Mouse (Mus musculus): ENCODE data around the gene Nckap5l.

GRCm38 (mm10) chr15:99384071-99384470 is 73.5 kb downstream of the Nckap5l start:
- no peak for TF ChIP-seq CTCF (conservative IDR thresholded peaks at IDR 0.05; ENCODE audit: insufficient read depth, insufficient read length, low read depth, low read length)
- no peak for TF ChIP-seq POLR2A (IDR thresholded peaks at IDR 0.05; ENCODE audit: low read depth, low read length)
